Mouse (Mus musculus) forebrain, embryonic 16.5 days (tissue): Measurements from ENCODE around the gene Neurl4. TPM values are rescaled to one million over a fixed set of nuclear protein-coding genes. Genes with fewer than 3 reads are reported as not detected.
"Not testable (repeated sequence)": the region's sequence is repeated elsewhere in the genome, so short reads cannot be mapped to it uniquely, and the experiment has no call there.

Experiments used
- ATAC-seq: fragments of 200-750 bp; cut with Nextera tagmentation; 2 replicates; pipeline ENCODE4 v1.8.0; 2017; ENCODE audit warnings: mild to moderate bottlenecking, moderate library complexity
- H3K27ac ChIP-seq: fragments of 300-500 bp; sonication (generic); 2 replicates; pipeline ENCODE4 v1.5.1; 2014; ENCODE audit warnings: low read length, control low read depth
- H3K27me3 ChIP-seq: fragments of 300-500 bp; sonication (generic); replicated peaks from 2 replicates; pipeline ENCODE4 v1.6.1; 2014; ENCODE audit warnings: low read length; ENCODE audit not compliant: control insufficient read depth, insufficient read depth
- H3K36me3 ChIP-seq: fragments of 300-500 bp; sonication (generic); 2 replicates; pipeline ENCODE4 v1.6.1; 2014; ENCODE audit not compliant: control insufficient read depth, insufficient read depth
- H3K4me1 ChIP-seq: fragments of 300-500 bp; sonication (generic); replicated peaks from 2 replicates; pipeline ENCODE4 v1.6.1; 2014; ENCODE audit warnings: low read length; ENCODE audit not compliant: control insufficient read depth, insufficient read depth
- H3K4me2 ChIP-seq: fragments of 300-500 bp; sonication (generic); 2 replicates; pipeline ENCODE4 v1.6.1; 2014; ENCODE audit warnings: mild to moderate bottlenecking, low read length, control low read depth
- H3K4me3 ChIP-seq: fragments of 300-500 bp; sonication (generic); replicated peaks from 2 replicates; pipeline ENCODE4 v1.5.1; 2014; ENCODE audit warnings: mild to moderate bottlenecking, low read length, control low read depth
- H3K9ac ChIP-seq: fragments of 300-500 bp; sonication (generic); replicated peaks from 2 replicates; pipeline ENCODE4 v1.6.1; 2014; ENCODE audit warnings: low read depth, low read length, control low read depth
- H3K9me3 ChIP-seq: fragments of 300-500 bp; sonication (generic); 2 replicates; pipeline ENCODE4 v1.6.1; 2016; ENCODE audit warnings: low read length; ENCODE audit not compliant: control insufficient read depth
- WGBS: fragments of 180-500 bp; shearing (Covaris S2); extraction: QIAGEN DNeasy Blood & Tissue Kit; methylation state at CpG from one replicate; pipeline ENCODE4 v1.1.7; 2014; 5-methylcytosine and 5-hydroxymethylcytosine counted together
- polyA plus RNA-seq: library from polyadenylated mRNA; unstranded; fragments of >200 nt; fragmentation: Nextera tagmentation; extraction: Ambion mirVana; gene quantifications from 2 replicates; pipeline ENCODE4 v1.2.1, GENCODE M21; 2015

Gene Neurl4
- polyA plus RNA-seq, 1 experiment from 2014 or later = 21.5 TPM

DNA sequence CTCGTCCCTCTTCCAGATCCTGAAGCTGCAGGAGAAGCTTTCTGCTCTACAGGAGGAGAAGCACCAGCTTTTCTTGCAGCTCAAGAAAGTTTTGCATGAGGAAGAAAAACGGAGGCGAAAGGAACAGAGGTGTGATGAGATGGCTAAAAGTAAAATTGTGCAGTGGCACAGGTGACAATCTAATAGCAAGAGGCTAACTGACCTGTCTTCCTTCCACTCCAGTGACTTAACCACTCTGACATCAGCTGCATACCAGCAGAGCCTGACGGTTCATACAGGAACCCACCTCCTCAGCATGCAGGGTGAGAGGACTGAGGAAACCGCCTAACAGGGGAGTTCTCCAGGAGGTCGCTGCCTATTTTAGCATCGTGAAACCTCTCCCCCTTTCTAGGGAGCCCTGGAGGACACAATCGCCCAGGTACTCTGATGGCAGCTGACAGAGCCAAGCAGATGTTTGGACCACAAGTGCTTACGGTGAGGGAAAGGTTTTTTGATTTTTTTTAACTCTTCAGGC lies 14.1 kb downstream of the Neurl4 start:
- no peak for ATAC-seq

DNA sequence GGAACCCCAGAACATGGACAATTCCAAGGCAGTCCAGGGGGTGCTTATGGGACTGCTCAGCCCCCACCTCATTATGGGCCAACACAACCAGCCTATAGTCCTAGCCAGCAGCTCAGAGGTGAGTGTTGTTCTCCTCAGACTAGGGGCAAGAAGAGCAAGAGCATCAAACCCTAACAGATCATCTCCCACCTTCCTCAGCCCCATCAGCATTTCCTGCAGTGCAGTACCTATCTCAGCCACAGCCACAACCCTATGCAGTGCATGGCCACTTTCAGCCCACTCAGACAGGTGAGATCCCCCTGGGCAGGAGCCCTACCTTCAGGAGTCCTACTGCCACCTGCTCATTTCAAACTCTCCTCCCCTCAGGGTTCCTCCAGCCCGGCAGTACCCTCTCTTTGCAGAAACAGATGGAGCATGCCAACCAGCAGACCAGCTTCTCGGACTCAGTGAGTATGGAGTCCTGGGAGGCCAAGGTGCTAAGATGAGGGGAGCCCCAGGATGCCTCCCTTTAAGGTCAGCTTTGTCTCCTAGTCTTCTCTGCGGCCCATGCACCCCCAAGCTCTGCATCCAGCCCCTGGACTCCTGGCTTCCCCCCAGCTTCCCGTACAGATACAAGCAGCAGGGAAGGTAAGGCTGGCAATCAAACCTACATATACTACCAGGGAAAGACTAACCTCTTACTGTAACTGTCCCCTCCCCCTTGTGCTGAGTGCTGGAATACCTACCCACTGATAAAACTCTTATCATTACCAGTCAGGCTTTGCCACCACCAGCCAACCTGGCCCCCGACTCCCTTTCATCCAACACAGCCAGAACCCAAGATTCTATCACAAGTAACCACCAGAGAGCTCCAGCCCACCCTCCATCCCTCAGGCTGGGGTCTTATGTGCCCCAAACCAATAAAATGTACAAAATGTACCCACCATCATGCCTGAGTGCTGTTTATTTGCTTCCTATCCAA lies 15.1 kb downstream of the Neurl4 start:
- no peaks in the 10 kb centered on the region for H3K27me3 ChIP-seq
- H3K9me3 ChIP-seq = no peaks in the 10 kb centered on the region
- peaks cover 41% of the 10 kb centered on the region for H3K36me3 ChIP-seq
- H3K4me2 ChIP-seq = no peak overlapping the region
- peaks cover 36% of the 10 kb centered on the region for H3K4me1 ChIP-seq
- no peak overlapping the region for H3K9ac ChIP-seq
- no peak overlapping the region for H3K27ac ChIP-seq
- 64% methylated on average over 5 of the region's 5 CpGs for WGBS
- ATAC-seq = no peak
- no peak overlapping the region for H3K4me3 ChIP-seq

More for the DNA sequence above, 14.1 kb downstream of the Neurl4 start:
- WGBS = 39% methylated on average over 9 of the region's 9 CpGs
- peaks cover 51% of the 10 kb centered on the region for H3K36me3 ChIP-seq
- no peak overlapping the region for H3K27ac ChIP-seq
- no peak overlapping the region for H3K9ac ChIP-seq
- peaks cover 32% of the 10 kb centered on the region for H3K4me1 ChIP-seq
- no peaks in the 10 kb centered on the region for H3K27me3 ChIP-seq
- H3K9me3 ChIP-seq = no peaks in the 10 kb centered on the region
- peak overlapping the region; percentile 90 for H3K4me2 ChIP-seq
- H3K4me3 ChIP-seq = peak overlapping the region; percentile 76

DNA sequence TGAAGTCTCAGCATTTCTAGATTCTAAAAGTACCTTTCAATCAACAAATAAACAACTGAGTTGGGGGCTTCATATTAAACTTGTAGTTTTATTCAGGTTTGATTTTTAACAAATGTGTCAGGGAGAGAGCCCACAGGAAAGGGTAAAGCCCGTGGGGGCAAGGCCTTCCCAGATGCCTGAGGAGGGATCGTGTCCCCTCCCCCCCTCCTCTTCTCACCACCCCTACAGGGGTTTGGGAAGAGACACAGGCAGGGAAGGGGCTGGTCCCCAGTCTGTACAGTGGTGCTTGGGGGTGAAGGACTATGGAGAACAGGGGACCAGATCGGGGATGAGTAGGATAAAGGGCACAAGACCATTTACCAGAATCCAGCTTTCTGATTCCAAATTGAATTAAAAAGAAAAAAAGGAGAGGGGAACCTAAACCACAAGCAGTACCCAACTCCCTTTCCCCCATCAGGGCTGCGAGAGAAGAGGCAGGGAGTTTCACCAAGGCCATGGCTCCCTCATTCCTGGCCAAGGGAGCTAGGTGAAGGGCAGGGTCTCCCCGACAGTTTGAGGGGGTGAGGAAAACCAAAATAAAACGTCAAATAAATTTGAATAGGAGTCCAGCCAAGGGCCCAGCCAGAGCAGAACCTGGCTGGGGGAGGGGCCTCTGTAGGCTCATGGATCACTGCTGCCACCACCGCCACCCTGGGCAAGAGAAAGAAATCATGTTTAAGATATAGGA lies 15.9 kb downstream of the Neurl4 start:
- H3K4me2 ChIP-seq, H3K4me3 ChIP-seq, H3K27me3 ChIP-seq, H3K27ac ChIP-seq, ATAC-seq, H3K9me3 ChIP-seq, H3K9ac ChIP-seq: not testable (repeated sequence)
- Histone ChIP-seq H3K4me1 (peaks cover 36% of the 10 kb centered on the region), H3K36me3 (peaks cover 33% of the 10 kb centered on the region)
- WGBS = 62% methylated on average over 7 of the region's 7 CpGs

DNA sequence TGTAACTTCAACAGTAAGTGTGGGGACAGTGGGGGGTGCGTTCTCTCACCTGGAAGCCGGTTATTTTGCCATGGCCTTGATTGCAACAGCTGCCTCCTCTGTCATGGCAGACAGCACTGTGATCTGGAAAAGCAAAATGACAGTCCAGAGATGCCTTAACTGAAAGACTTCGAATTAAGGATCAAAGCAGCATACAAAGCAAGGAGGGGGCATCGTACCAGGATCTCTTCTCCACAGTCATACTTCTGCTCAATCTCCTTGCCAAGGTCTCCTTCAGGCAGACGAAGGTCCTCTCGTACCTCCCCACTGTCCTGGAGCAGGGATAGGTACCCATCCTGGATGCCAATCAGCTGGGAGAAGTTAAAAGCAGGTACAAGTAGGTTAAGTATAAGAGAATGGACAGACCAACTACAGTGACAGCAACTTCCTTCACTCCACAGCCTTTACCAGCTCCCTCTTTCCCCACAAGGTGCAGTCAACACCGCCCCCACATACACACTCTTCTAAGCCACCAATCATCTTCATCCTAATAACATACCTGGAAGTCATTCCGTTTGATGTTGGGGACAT lies 16.6 kb downstream of the Neurl4 start:
- Histone ChIP-seq H3K36me3 (peaks cover 27% of the 10 kb centered on the region), H3K9ac (no peak overlapping the region), H3K4me1 (peaks cover 40% of the 10 kb centered on the region), H3K4me3 (no peak overlapping the region), H3K9me3 (no peaks in the 10 kb centered on the region), H3K27me3 (no peaks in the 10 kb centered on the region), H3K4me2 (no peak overlapping the region), H3K27ac (no peak overlapping the region)
- ATAC-seq = no peak
- WGBS = 88% methylated on average over 8 of the region's 8 CpGs

DNA sequence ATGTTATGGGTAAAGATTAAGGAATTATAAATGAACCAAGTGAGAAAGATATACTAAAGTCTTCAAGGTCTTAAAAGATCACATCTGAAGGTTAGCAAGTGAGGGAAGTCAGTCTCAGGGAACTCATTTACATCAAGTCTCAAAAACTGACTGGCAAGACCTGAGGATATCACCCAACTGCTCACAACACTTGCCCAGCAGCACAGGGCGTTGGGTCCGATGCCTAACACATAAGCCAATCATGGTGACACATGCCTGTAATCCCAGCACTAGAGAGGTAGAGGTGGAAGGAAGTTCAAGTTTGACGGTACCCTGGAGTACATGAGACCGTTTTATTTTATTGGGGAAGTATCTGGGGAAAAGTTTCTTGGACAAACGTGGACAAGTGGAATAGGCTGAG lies 17.2 kb downstream of the Neurl4 start:
- no peak overlapping the region for H3K4me3 ChIP-seq
- WGBS = 88% methylated on average over 5 of the region's 5 CpGs
- no peak for ATAC-seq
- H3K36me3 ChIP-seq = peaks cover 25% of the 10 kb centered on the region
- H3K27ac ChIP-seq = no peak overlapping the region
- no peaks in the 10 kb centered on the region for H3K9me3 ChIP-seq
- no peaks in the 10 kb centered on the region for H3K27me3 ChIP-seq
- no peak overlapping the region for H3K9ac ChIP-seq
- no peak overlapping the region for H3K4me2 ChIP-seq
- H3K4me1 ChIP-seq = peaks cover 40% of the 10 kb centered on the region

DNA sequence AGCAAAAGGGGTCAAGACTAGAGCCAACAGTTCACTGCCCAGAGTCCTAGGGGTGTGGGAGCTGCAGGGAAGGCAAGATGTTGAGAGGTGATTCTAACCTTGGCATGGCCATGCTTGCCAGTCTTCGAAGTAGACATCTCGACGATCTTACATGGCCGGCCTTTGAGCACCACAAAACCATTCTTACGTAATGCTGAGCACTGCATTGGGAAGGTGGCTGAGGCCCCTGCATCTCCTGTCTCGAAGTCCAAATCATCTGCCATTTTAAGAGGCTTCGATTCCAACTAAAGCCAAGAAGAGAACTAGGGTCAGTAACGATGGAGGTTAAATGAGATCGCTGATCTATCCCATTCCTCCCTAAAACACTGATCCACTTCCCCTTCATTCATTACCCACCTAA lies 18.2 kb downstream of the Neurl4 start:
- Histone ChIP-seq H3K27me3 (no peaks in the 10 kb centered on the region), H3K9ac (0 out of 2 replicates have a peak overlapping the region, but pooled peaks have one; percentile 28), H3K4me3 (peak overlapping the region; percentile 87), H3K27ac (no peak overlapping the region), H3K4me1 (peaks cover 34% of the 10 kb centered on the region), H3K36me3 (peaks cover 25% of the 10 kb centered on the region), H3K4me2 (peak overlapping the region; percentile 97), H3K9me3 (no peaks in the 10 kb centered on the region)
- no peak for ATAC-seq
- 85% methylated on average over 9 of the region's 9 CpGs for WGBS

DNA sequence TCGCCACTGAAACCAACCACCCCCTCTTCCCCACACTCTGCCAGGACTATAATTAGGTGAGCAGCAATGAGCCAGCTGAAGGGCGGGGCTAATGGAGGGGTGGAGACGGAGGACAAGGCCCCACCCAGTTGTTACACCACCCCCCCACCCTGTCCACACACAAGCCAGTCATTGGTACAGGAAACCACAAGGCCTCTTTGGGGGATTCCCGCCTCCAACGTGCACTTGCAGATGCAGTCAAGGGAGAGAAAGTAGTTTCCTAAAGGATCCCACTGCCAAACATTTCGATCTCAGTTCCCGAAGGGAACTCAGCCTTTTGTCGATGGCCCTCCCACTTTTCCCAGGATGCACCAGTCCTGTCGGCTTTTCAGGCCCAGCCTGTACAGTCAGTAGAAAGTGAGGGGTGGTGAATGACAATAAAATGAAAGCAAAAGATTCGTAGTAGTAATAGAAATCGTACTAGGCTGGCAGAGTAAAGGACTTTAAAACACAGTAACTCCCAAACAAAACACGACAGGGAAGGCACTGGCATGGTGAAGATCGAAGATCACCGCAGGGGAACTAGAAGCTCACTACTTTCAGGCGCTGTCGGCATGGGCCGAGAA lies 18.9 kb downstream of the Neurl4 start:
- Histone ChIP-seq H3K4me3 (peak overlapping the region; percentile 87), H3K27me3 (no peaks in the 10 kb centered on the region), H3K9ac (peak overlapping the region; percentile 89), H3K36me3 (peaks cover 25% of the 10 kb centered on the region), H3K4me2 (peak overlapping the region; percentile 97), H3K27ac (peak overlapping the region; percentile 88), H3K9me3 (no peaks in the 10 kb centered on the region), H3K4me1 (peaks cover 29% of the 10 kb centered on the region)
- no peak for ATAC-seq
- under 1% methylated on average over 17 of the region's 17 CpGs for WGBS

DNA sequence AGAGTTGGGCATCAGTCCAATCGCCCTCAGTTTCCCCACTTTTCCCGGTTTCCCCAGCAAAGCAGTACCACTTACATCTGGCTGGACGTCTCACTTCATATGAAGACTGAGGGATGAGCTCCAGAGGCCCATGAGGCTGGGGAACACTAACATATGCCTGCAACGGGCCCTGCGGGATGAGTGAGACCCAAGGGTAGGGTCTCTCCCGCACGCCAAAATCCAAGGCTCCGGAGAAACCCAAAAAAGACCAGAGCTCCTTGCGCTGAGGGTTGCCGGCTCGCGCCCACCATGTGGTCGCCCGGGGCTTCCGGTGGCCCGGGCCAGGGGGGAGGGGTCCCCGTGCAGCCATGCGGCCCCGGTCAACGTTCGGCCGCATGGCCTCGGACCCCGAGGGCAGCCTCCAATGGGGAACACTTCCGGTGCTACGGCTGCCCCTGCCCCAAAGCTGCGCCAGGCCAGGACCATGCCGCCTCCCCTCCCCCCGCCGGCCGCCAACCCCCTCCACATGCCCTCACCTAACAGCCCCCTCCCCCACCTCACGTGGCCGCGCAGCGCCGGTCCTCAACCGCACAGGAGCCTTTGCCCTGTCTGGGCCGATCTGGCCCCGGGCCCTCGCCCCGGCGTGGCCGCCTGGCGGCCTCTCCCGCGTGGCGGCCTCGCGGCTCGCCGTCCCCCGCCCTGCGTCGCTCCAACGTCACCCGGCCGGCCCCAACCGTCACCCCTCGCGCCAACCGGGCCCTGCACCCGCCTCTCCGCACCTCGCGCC lies 19.6 kb downstream of the Neurl4 start:
- H3K4me2 ChIP-seq = peak overlapping the region; percentile 97
- no peak for ATAC-seq
- H3K27me3 ChIP-seq = no peaks in the 10 kb centered on the region
- H3K4me1 ChIP-seq = peaks cover 22% of the 10 kb centered on the region
- H3K9ac ChIP-seq = peak overlapping the region; percentile 89
- peak overlapping the region; percentile 88 for H3K27ac ChIP-seq
- H3K4me3 ChIP-seq = peak overlapping the region; percentile 87
- H3K36me3 ChIP-seq = peaks cover 22% of the 10 kb centered on the region
- under 1% methylated on average over 62 of the region's 65 CpGs for WGBS
- H3K9me3 ChIP-seq = no peaks in the 10 kb centered on the region
